Mouse (Mus musculus) ES-E14 (cell line): ENCODE measurements at regions not wholly inside any gene's neighbourhood (a gene's known extent, or its start where the extent isn't known, plus 50 kb on each side); places are given as distances from the start of the nearest gene placed in this dataset.

ENCODE experiments used
- HCFC1 ChIP-seq: IDR thresholded peaks from 2 replicates; pipeline ENCODE4 v1.6.1; 2012; ENCODE audit warnings: low read length, inconsistent platforms, borderline replicate concordance; ENCODE audit not compliant: insufficient read depth
- ZNF384 ChIP-seq: IDR thresholded peaks from 2 replicates; pipeline ENCODE4 v1.6.1; 2012; ENCODE audit warnings: low read depth, low read length, inconsistent platforms

DNA sequence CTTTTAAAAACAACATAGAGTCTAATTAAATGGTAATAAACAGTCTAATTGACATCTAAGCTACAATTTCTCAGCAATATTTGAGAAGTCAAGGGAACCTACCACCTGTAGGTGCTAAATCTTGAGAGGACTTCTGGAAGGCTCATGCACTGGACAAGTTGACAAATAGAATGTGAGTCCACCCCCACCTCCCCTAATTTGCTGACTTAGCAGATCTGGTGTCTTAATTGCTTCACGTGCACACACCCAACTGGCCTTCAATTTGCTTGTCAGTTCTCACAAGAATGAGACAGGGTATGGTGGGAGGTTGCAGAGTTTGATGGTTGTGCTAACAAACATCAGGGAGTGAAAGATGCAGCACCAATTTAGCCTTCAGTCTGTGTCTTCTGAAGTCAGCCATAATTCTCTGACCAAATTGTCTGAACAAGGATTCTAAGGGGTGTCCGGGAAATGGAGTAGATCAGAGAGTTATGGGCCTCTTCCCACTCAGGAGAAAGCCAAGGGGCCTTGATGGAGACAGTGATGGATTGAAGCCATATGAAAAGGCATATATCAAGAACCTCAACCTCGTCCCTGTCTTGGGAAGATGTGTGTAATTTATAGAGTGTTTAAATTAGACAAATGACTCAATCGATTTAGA lies 76.7 kb upstream of the Tmem72 start:
- no peak for TF ChIP-seq HCFC1
- no peak for TF ChIP-seq ZNF384
